Mouse (Mus musculus) thymus, postnatal 0 days (tissue): Measurements from ENCODE around the gene Tecpr1. TPM values are rescaled to one million over a fixed set of nuclear protein-coding genes. Genes with fewer than 3 reads are reported as not detected.

Experiments used
- DNase-seq: peaks from one replicate; pipeline ENCODE4 v3.0.0-alpha.2; 2015; ENCODE audit warnings: low spot score
- polyA plus RNA-seq: library from polyadenylated mRNA; unstranded; fragments of >200 nt; fragmentation: Nextera tagmentation; extraction: Ambion mirVana; gene quantifications from 2 replicates; pipeline ENCODE4 v1.2.1, GENCODE M21; 2015

The Tecpr1 gene
- polyA plus RNA-seq, 1 experiment from 2014 or later, result 51.3 TPM

- no peak for DNase-seq
These were observed 49.8 kb downstream of the Tecpr1 start for GRCm38 (mm10) chr5:144173648-144174047.

- no peak for DNase-seq
These were observed 54.0 kb downstream of the Tecpr1 start for GRCm38 (mm10) chr5:144169275-144169975.

GRCm38 (mm10) chr5:144165756-144166155 is 57.7 kb downstream of the Tecpr1 start:
- peak; percentile 18 for DNase-seq

- DNase-seq, result peak; percentile 59
These were observed 60.5 kb downstream of the Tecpr1 start for GRCm38 (mm10) chr5:144162813-144163517.

GRCm38 (mm10) chr5:144162080-144162812 is 61.2 kb downstream of the Tecpr1 start:
- peak; percentile 7 for DNase-seq

GRCm38 (mm10) chr5:144159137-144159536 is 64.3 kb downstream of the Tecpr1 start:
- no peak for DNase-seq

- DNase-seq, result no peak
These were observed 64.8 kb downstream of the Tecpr1 start for GRCm38 (mm10) chr5:144158604-144159003.

GRCm38 (mm10) chr5:144154528-144154927 is 68.9 kb downstream of the Tecpr1 start:
- peak; percentile 80 for DNase-seq

GRCm38 (mm10) chr5:144151270-144151669 is 72.1 kb downstream of the Tecpr1 start:
- DNase-seq, result no peak

- no peak for DNase-seq
These were observed 73.9 kb downstream of the Tecpr1 start for GRCm38 (mm10) chr5:144149530-144149929.

- DNase-seq, result no peak
These were observed 76.5 kb downstream of the Tecpr1 start for GRCm38 (mm10) chr5:144146898-144147297.

Other genes starting within 250 kb of the Tecpr1 start
- gene Ccz1, start 208.7 kb downstream of the Tecpr1 start, polyA plus RNA-seq, result 80.3 and 87.6 TPM in 2 replicates
- gene Ocm, start 196.9 kb downstream of the Tecpr1 start, polyA plus RNA-seq, result 0.30 and 0.58 TPM in 2 replicates
- gene Lmtk2, start 123.2 kb downstream of the Tecpr1 start, polyA plus RNA-seq, result 3.1 and 3.4 TPM in 2 replicates
- gene Bhlha15, start 33.3 kb downstream of the Tecpr1 start, polyA plus RNA-seq, result 0.05 and 0.13 TPM in 2 replicates
- gene Bri3, start 20.8 kb upstream of the Tecpr1 start, polyA plus RNA-seq, result 83.1 and 87.9 TPM in 2 replicates
- gene Baiap2l1, start 134.5 kb upstream of the Tecpr1 start, polyA plus RNA-seq, result 2.3 and 2.7 TPM in 2 replicates